Mouse (Mus musculus) left cerebral cortex, adult 8-10 months (tissue): ENCODE measurements at regions not wholly inside any gene's neighbourhood (a gene's known extent, or its start where the extent isn't known, plus 50 kb on each side); places are given as distances from the start of the nearest gene placed in this dataset.

Experiments
- DNase-seq, 2 experiments: peaks; one replicate each; pipeline ENCODE4 v3.0.0; 2022; ENCODE audit warnings: low spot score in 2 of 2

GRCm38 (mm10) chr7:88544393-88544792, 114.3 kb downstream of the Rab38 start:
- DNase-seq, result peak in 1 of 2 experiments; percentile 33

GRCm38 (mm10) chr7:88544976-88545654, 115.0 kb downstream of the Rab38 start:
- DNase-seq, result no peak

- DNase-seq, result no peak
Observed at GRCm38 (mm10) chr7:88575073-88575472, 145.0 kb downstream of the Rab38 start.

- no peak for DNase-seq
Observed at GRCm38 (mm10) chr7:88600781-88601180, 170.7 kb downstream of the Rab38 start.
